Mouse (Mus musculus): ENCODE measurements at regions not wholly inside any gene's neighbourhood (a gene's known extent, or its start where the extent isn't known, plus 50 kb on each side); places are given as distances from the start of the nearest gene placed in this dataset.
A peak's percentile ranks its signal among the peaks of the same experiment; 100 is the strongest.
"Not testable (repeated sequence)": the region's sequence is repeated elsewhere in the genome, so short reads cannot be mapped to it uniquely, and the experiment has no call there.

- intact Hi-C loops (cut with DNase I) = no loop called here
- DNase-seq (ENCODE audit: low spot score in 2 of 2) = peak; percentile 26 to 57
Measured at GRCm38 (mm10) chr10:34667203-34667602, 184.0 kb downstream of the Frk start.

- intact Hi-C loops (cut with DNase I) = no loop called here
- DNase-seq (ENCODE audit: low spot score in 2 of 2) = no peak
Measured at GRCm38 (mm10) chr10:34667735-34668439, 184.7 kb downstream of the Frk start.

- intact Hi-C loops (cut with DNase I) = no loop called here
Measured at GRCm38 (mm10) chr10:34671791-34672190, 188.6 kb downstream of the Frk start.

GRCm38 (mm10) chr10:34699414-34699813 is 216.2 kb downstream of the Frk start:
- DNase-seq (ENCODE audit: low spot score in 2 of 2); intact Hi-C loops (cut with DNase I): not testable (repeated sequence)

More at GRCm38 (mm10) chr10:34671791-34672190, 188.6 kb downstream of the Frk start:
- no peak for DNase-seq (ENCODE audit: low spot score in 2 of 2)

GRCm38 (mm10) chr10:34701956-34702355 is 218.8 kb downstream of the Frk start:
- no peak for DNase-seq (ENCODE audit: low spot score in 2 of 2)
- intact Hi-C loops (cut with DNase I) = no loop called here

- intact Hi-C loops (cut with DNase I) = no loop called here
- DNase-seq (ENCODE audit: low spot score in 2 of 2) = no peak
Measured at GRCm38 (mm10) chr10:34705416-34705815, 222.2 kb downstream of the Frk start.

- intact Hi-C loops (cut with DNase I) = no loop called here
- no peak for DNase-seq (ENCODE audit: low spot score in 2 of 2)
Measured at GRCm38 (mm10) chr10:34731249-34731648, 248.1 kb downstream of the Frk start.

GRCm38 (mm10) chr10:34762426-34762825 is 279.2 kb downstream of the Frk start:
- intact Hi-C loops (cut with DNase I) = no loop called here
- no peak for DNase-seq (ENCODE audit: low spot score in 2 of 2)

- no peak for DNase-seq (ENCODE audit: low spot score in 2 of 2)
- intact Hi-C loops (cut with DNase I) = no loop called here
Measured at GRCm38 (mm10) chr10:34792099-34792498, 308.9 kb downstream of the Frk start.

GRCm38 (mm10) chr10:34811131-34811530 is 327.9 kb downstream of the Frk start:
- DNase-seq (ENCODE audit: low spot score in 2 of 2) = no peak
- intact Hi-C loops (cut with DNase I) = no loop called here

- intact Hi-C loops (cut with DNase I) = no loop called here
- no peak for DNase-seq (ENCODE audit: low spot score in 2 of 2)
Measured at GRCm38 (mm10) chr10:34824121-34824520, 340.9 kb downstream of the Frk start.

- intact Hi-C loops (cut with DNase I) = no loop called here
- peak; percentile 2 to 22 for DNase-seq (ENCODE audit: low spot score in 2 of 2)
Measured at GRCm38 (mm10) chr10:34842015-34842504, 358.9 kb downstream of the Frk start.

- intact Hi-C loops (cut with DNase I) = no loop called here
- DNase-seq (ENCODE audit: low spot score in 2 of 2) = no peak
Measured at GRCm38 (mm10) chr10:34856494-34857146, 373.4 kb downstream of the Frk start.

- DNase-seq (ENCODE audit: low spot score in 2 of 2) = no peak
- intact Hi-C loops (cut with DNase I) = no loop called here
Measured at GRCm38 (mm10) chr10:34862693-34863092, 379.5 kb downstream of the Frk start.

GRCm38 (mm10) chr10:34871888-34872287 is 388.7 kb downstream of the Frk start:
- intact Hi-C loops (cut with DNase I) = no loop called here
- DNase-seq (ENCODE audit: low spot score in 2 of 2) = no peak

- intact Hi-C loops (cut with DNase I) = no loop called here
- no peak for DNase-seq (ENCODE audit: low spot score in 2 of 2)
Measured at GRCm38 (mm10) chr10:34878511-34878910, 395.3 kb downstream of the Frk start.

GRCm38 (mm10) chr10:34887601-34888000 is 404.4 kb downstream of the Frk start:
- no peak for DNase-seq (ENCODE audit: low spot score in 2 of 2)
- intact Hi-C loops (cut with DNase I) = no loop called here

GRCm38 (mm10) chr10:34904274-34904673 is 421.1 kb downstream of the Frk start:
- intact Hi-C loops (cut with DNase I) = no loop called here
- DNase-seq (ENCODE audit: low spot score in 2 of 2) = no peak

- intact Hi-C loops (cut with DNase I) = no loop called here
- DNase-seq (ENCODE audit: low spot score in 2 of 2) = no peak
Measured at GRCm38 (mm10) chr10:34904692-34905091, 421.5 kb downstream of the Frk start.

- intact Hi-C loops (cut with DNase I) = no loop called here
- no peak for DNase-seq (ENCODE audit: low spot score in 2 of 2)
Measured at GRCm38 (mm10) chr10:34912153-34912723, 429.0 kb downstream of the Frk start.

Data from left cerebral cortex, postnatal 14 days (tissue).